ENCODE assay signal across 11 mouse cellular contexts in the genomic region with DNA sequence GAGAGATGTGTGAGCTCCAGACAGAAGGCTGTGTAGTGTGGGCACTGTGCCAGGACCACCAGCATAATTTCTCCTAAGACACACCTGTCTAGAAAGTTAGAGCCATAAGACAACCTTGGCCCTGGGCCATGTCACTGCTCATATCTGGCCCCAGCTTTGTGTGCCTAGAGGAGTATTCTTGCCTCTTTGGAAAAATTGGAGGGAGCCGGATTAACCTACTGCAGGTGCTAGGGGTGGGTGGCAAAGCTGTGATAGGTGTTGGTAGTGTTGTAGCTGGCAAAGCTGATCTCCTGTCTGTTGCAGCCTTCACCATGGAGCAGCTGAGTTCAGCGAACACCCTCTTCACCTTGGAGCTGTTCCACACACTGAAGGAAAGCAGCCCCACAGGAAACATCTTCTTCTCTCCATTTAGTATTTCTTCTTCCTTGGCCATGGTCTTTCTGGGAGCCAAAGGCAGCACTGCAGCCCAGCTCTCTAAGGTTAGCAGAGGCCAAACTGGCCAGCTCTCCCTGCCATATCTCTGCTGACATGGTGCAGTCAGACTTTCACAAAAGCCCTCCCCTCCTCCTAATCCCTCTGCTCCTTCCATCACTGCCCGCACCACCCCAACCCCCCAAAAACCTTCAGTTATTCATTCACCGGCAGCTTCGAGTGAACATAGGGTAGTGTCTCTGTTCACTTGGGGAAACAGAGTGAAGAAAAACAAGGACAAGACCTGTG. TPM values are rescaled to one million over a fixed set of nuclear protein-coding genes. Genes with fewer than 3 reads are reported as not detected.
DNase-seq lines count a peak whose midpoint lies in the region; ATAC-seq lines count a peak whose summit lies in the region.
"Had no signal": no experiment of that assay in that cellular context is flagged by ENCODE, and none has a peak within 500 bp of the region (broad histone marks: within the 10 kb centered on the region; RNA-seq: fewer than 3 reads in every experiment).

No protein-coding gene starts in this region.

- peak overlapping the region; percentile 35; the same call in 1 of the 2 replicates for H3K27ac ChIP-seq in hindbrain, embryonic 13.5 days
- H3K27ac ChIP-seq in hindbrain, embryonic 12.5 days: no peak overlapping the region
- H3K27ac ChIP-seq: limb, embryonic 15.5 days had no signal

- no peaks in the 10 kb centered on the region for H3K36me3 ChIP-seq in hindbrain, embryonic 13.5 days
- H3K36me3 ChIP-seq in hindbrain, embryonic 12.5 days: no peaks in the 10 kb centered on the region
- H3K36me3 ChIP-seq: limb, embryonic 15.5 days had no signal

- H3K4me1 ChIP-seq in hindbrain, embryonic 13.5 days (replicated peaks): peaks cover 8% of the 10 kb centered on the region
- H3K4me1 ChIP-seq in hindbrain, embryonic 12.5 days: 0 out of 2 replicates have a peak, but pooled peaks cover 3% of the 10 kb centered on the region
- H3K4me1 ChIP-seq: limb, embryonic 15.5 days had no signal

- no peak overlapping the region for H3K4me2 ChIP-seq in hindbrain, embryonic 13.5 days
- no peak overlapping the region for H3K4me2 ChIP-seq in hindbrain, embryonic 12.5 days (replicated peaks)
- H3K4me2 ChIP-seq: limb, embryonic 15.5 days had no signal

- H3K9me3 ChIP-seq in hindbrain, embryonic 13.5 days: no peaks in the 10 kb centered on the region
- H3K9me3 ChIP-seq in hindbrain, embryonic 12.5 days (replicated peaks): peaks cover 7% of the 10 kb centered on the region; the same call in 1 of the 2 replicates
- H3K9me3 ChIP-seq: limb, embryonic 15.5 days had no signal

- no peak overlapping the region for H3K4me3 ChIP-seq in hindbrain, embryonic 13.5 days
- H3K4me3 ChIP-seq in hindbrain, embryonic 12.5 days: no peak overlapping the region
- H3K4me3 ChIP-seq: limb, embryonic 15.5 days had no signal

- no peak overlapping the region for H3K9ac ChIP-seq in hindbrain, embryonic 13.5 days
- H3K9ac ChIP-seq in hindbrain, embryonic 12.5 days: no peak overlapping the region
- H3K9ac ChIP-seq: limb, embryonic 15.5 days had no signal

- WGBS in hindbrain, embryonic 13.5 days: 70% methylated on average over 5 of the region's 5 CpGs
- WGBS in hindbrain, embryonic 12.5 days: 62% methylated on average over 5 of the region's 5 CpGs

- intact Hi-C loops in heart, postnatal 36 days (cut with DNase I): no loop called here
- intact Hi-C loops in left cerebral cortex, postnatal 36 days (cut with DNase I): no loop called here

- ATAC-seq in hindbrain, embryonic 13.5 days (ENCODE audit: low FRiP score): peak; percentile 36; the same call in 1 of the 2 replicates
- no peak for ATAC-seq in hindbrain, embryonic 12.5 days (ENCODE audit: low FRiP score)

- H3K27me3 ChIP-seq in hindbrain, embryonic 13.5 days: no peaks in the 10 kb centered on the region
- H3K27me3 ChIP-seq in hindbrain, embryonic 12.5 days: no peaks in the 10 kb centered on the region
- H3K27me3 ChIP-seq: limb, embryonic 15.5 days had no signal

- DNase-seq in right cerebral cortex, postnatal 14 days: peak; percentile 26
- DNase-seq in right cerebral cortex, adult 18-20 months: no peak
- DNase-seq in layer of hippocampus, postnatal 14 days (ENCODE audit: low spot score in 2 of 2): peak; percentile 20 to 38
- peak; percentile 45 for DNase-seq in yolk sac, embryonic 10.5 days (ENCODE audit: low spot score)
- DNase-seq in heart, postnatal 36 days: no peak
- DNase-seq in left cerebral cortex, postnatal 36 days (ENCODE audit: low spot score in 2 of 2): no peak
- DNase-seq: B cell, adult 2 months had no signal

RNA-seq across cellular contexts. Expression of gene Serpinb1b, which starts 6.8 kb away (rescaled TPM):
- 10.9 and 14.4 TPM in 2 replicates for polyA plus RNA-seq in hindbrain, embryonic 13.5 days (2015; fragmentation: Nextera tagmentation; extraction: Ambion mirVana)
- polyA plus RNA-seq in hindbrain, embryonic 12.5 days (2016; fragmentation: Nextera tagmentation; extraction: Ambion mirVana): 4.9 and 6.1 TPM in 2 replicates
- 1 to 10 TPM; 1.5 to 2.5 TPM for total RNA-seq in layer of hippocampus, postnatal 14 days (2021)
- total RNA-seq in heart, postnatal 36 days (2021): not detected
- total RNA-seq in left cerebral cortex, postnatal 36 days (2021): 1 to 10 TPM; 1.2 TPM

RNA-seq across cellular contexts. Expression of gene Serpinb9b, which starts 57.9 kb away (rescaled TPM):
- polyA plus RNA-seq in hindbrain, embryonic 13.5 days (2015; fragmentation: Nextera tagmentation; extraction: Ambion mirVana): 0.47 and 0.70 TPM in 2 replicates
- polyA plus RNA-seq in hindbrain, embryonic 12.5 days (2016; fragmentation: Nextera tagmentation; extraction: Ambion mirVana): 0.10 and 0.31 TPM in 2 replicates
- total RNA-seq in layer of hippocampus, postnatal 14 days (2021): not detected
- under 1 TPM; 0.16 to 0.44 TPM for total RNA-seq in heart, postnatal 36 days (2021)
- not detected for total RNA-seq in left cerebral cortex, postnatal 36 days (2021)
- total RNA-seq: gastrocnemius, postnatal 14 days had no signal

Comparison
In these comparisons a context has a peak if more than half of its experiments do, and no peak if none do; other contexts are left out.
1. DNase-seq: peak in right cerebral cortex, postnatal 14 days (single experiment), layer of hippocampus, postnatal 14 days (2 of 2) and yolk sac, embryonic 10.5 days (single experiment); none in right cerebral cortex, adult 18-20 months (single experiment), heart, postnatal 36 days (0 of 2) and left cerebral cortex, postnatal 36 days (0 of 2).